In the genomic region with DNA sequence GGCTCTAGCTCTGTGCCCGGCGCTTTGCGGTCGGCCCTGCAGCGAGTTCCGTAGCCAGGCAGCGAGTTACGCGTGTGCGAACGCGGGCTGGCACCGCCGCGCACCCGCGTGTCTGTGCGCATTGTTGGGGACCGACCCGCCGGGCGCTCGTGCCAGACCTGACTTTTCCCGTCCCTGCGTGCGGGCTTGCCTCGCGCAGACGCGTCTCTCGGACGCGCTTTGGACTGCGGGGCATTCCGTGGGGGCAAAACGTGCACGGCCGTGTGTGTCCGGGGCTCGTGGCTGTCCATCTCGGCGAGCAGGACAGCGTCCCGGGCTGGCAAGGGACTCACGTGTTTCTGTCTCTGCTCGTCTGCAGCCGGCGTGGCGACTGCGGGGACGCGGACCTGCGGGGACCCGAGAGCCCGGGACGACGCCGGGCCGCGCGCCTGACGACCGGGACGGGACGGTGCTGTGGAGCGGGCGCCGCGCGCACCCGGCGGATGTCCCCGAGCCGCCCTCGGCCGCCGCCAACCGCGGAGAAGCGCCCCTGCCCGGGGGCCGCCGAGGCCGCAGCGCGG, we compare ENCODE assay signal across 8 mouse cellular contexts. TPM values are rescaled to one million over a fixed set of nuclear protein-coding genes. Genes with fewer than 3 reads are reported as not detected.
DNase-seq lines count a peak whose midpoint lies in the region; ATAC-seq lines count a peak whose summit lies in the region.

No protein-coding gene starts in this region.

- H3K9ac ChIP-seq in embryonic facial prominence, embryonic 13.5 days, result peak overlapping the region; percentile 91
- H3K9ac ChIP-seq in heart, embryonic 15.5 days, result peak overlapping the region; percentile 71

- peak; percentile 56 for ATAC-seq in cerebellum, adult (ENCODE audit: insufficient number of reproducible peaks, low FRiP score, low TSS enrichment)
- ATAC-seq in activated CD4-positive, CD25-positive, alpha-beta regulatory T cell, adult 4 months, result peak; percentile 19
- peak; percentile 63 for ATAC-seq in embryonic facial prominence, embryonic 13.5 days (ENCODE audit: insufficient number of reproducible peaks, insufficient read depth, low FRiP score, low TSS enrichment, low read depth)
- ATAC-seq in heart, embryonic 15.5 days (replicated peaks; ENCODE audit: insufficient number of reproducible peaks, insufficient read depth, low FRiP score, low read depth), result peak; percentile 69
- peak; percentile 13; the same call in 1 of the 2 replicates for ATAC-seq in megakaryocyte, adult 5-6 weeks (ENCODE audit: poor library complexity, severe bottlenecking)

- peak overlapping the region; percentile 84 for H3K4me3 ChIP-seq in embryonic facial prominence, embryonic 13.5 days
- H3K4me3 ChIP-seq in heart, embryonic 15.5 days, result peak overlapping the region; percentile 76

- 1% methylated on average over 73 of the region's 86 CpGs for WGBS in embryonic facial prominence, embryonic 13.5 days
- under 1% methylated on average over 72 of the region's 86 CpGs for WGBS in heart, embryonic 15.5 days

- H3K4me1 ChIP-seq in embryonic facial prominence, embryonic 13.5 days, result peaks cover 33% of the 10 kb centered on the region
- peaks cover 29% of the 10 kb centered on the region for H3K4me1 ChIP-seq in heart, embryonic 15.5 days (replicated peaks)

- no peak for DNase-seq in cerebellum, adult 9-11 months
- peak; percentile 65 for DNase-seq in kidney, postnatal 10 days
- DNase-seq in spleen, postnatal 10 days (ENCODE audit: low spot score in 2 of 2), result peak; percentile 43

- H3K9me3 ChIP-seq in embryonic facial prominence, embryonic 13.5 days, result no peaks in the 10 kb centered on the region
- H3K9me3 ChIP-seq in heart, embryonic 15.5 days (replicated peaks), result no peaks in the 10 kb centered on the region

- H3K27me3 ChIP-seq in embryonic facial prominence, embryonic 13.5 days, result no peaks in the 10 kb centered on the region
- no peaks in the 10 kb centered on the region for H3K27me3 ChIP-seq in heart, embryonic 15.5 days

- peak overlapping the region; percentile 93 for H3K27ac ChIP-seq in embryonic facial prominence, embryonic 13.5 days
- H3K27ac ChIP-seq in heart, embryonic 15.5 days, result peak overlapping the region; percentile 83

- peak overlapping the region; percentile 77 for H3K4me2 ChIP-seq in embryonic facial prominence, embryonic 13.5 days
- peak overlapping the region; percentile 86 for H3K4me2 ChIP-seq in heart, embryonic 15.5 days

- H3K36me3 ChIP-seq in embryonic facial prominence, embryonic 13.5 days, result peaks cover 21% of the 10 kb centered on the region
- peaks cover 14% of the 10 kb centered on the region for H3K36me3 ChIP-seq in heart, embryonic 15.5 days

RNA-seq across cellular contexts. Expression of a gene that starts 0.5 kb away (rescaled TPM):
- 10 to 100 TPM; 10.2 to 10.3 TPM for polyA plus RNA-seq in activated CD4-positive, CD25-positive, alpha-beta regulatory T cell, adult 4 months (2017; shearing (Covaris generic))
- polyA plus RNA-seq in embryonic facial prominence, embryonic 13.5 days (2015; fragmentation: Nextera tagmentation; extraction: Ambion mirVana), result 12.6 TPM in 2 replicates
- polyA plus RNA-seq in heart, embryonic 15.5 days (2015; fragmentation: Nextera tagmentation; extraction: Ambion mirVana), result 7.2 and 9.1 TPM in 2 replicates
- 0.50 and 1.2 TPM in 2 replicates for total RNA-seq in megakaryocyte, adult 5-6 weeks (2015)
- total RNA-seq in megakaryocyte, adult 5-6 weeks (2017), result 0.16 TPM in 1 of 2 replicates, not detected in the other

Comparison
In these comparisons a context has a peak if more than half of its experiments do, and no peak if none do; other contexts are left out.
1. ATAC-seq: peak in every context shown above with its lines; median percentile 69 in heart, embryonic 15.5 days; 63 in embryonic facial prominence, embryonic 13.5 days; 56 in cerebellum, adult; 19 in activated CD4-positive, CD25-positive, alpha-beta regulatory T cell, adult 4 months; 13 in megakaryocyte, adult 5-6 weeks.